Mouse (Mus musculus) intestine, postnatal 0 days (tissue): ENCODE measurements at regions not wholly inside any gene's neighbourhood (a gene's known extent, or its start where the extent isn't known, plus 50 kb on each side); places are given as distances from the start of the nearest gene placed in this dataset.

Experiments used
- ATAC-seq: fragments of 200-750 bp; cut with Nextera tagmentation; 2 replicates; pipeline ENCODE4 v1.8.0; 2017; ENCODE audit warnings: mild to moderate bottlenecking, moderate TSS enrichment, moderate library complexity
- H3K27ac ChIP-seq: fragments of 300-500 bp; sonication (generic); 2 replicates; pipeline ENCODE4 v1.5.1; 2014; ENCODE audit warnings: mild to moderate bottlenecking, low read depth, low read length, moderate library complexity
- H3K27me3 ChIP-seq: fragments of 300-500 bp; sonication (generic); replicated peaks from 2 replicates; pipeline ENCODE4 v1.6.1; 2014; ENCODE audit warnings: low read length, mixed read lengths; ENCODE audit not compliant: control insufficient read depth, insufficient read depth
- H3K36me3 ChIP-seq: fragments of 300-500 bp; sonication (generic); 2 replicates; pipeline ENCODE4 v1.6.1; 2014; ENCODE audit warnings: mild to moderate bottlenecking, moderate library complexity; ENCODE audit not compliant: control insufficient read depth, insufficient read depth
- H3K4me1 ChIP-seq: fragments of 300-500 bp; sonication (generic); replicated peaks from 2 replicates; pipeline ENCODE4 v1.6.1; 2014; ENCODE audit warnings: antibody characterized with exemption, low read length, mixed read lengths; ENCODE audit not compliant: control insufficient read depth, insufficient read depth
- H3K4me2 ChIP-seq: fragments of 300-500 bp; sonication (generic); replicated peaks from 2 replicates; pipeline ENCODE4 v1.6.1; 2014; ENCODE audit warnings: low read depth, mild to moderate bottlenecking, moderate library complexity
- H3K4me3 ChIP-seq: fragments of 300-500 bp; sonication (generic); 2 replicates; pipeline ENCODE4 v1.5.1; 2014; ENCODE audit warnings: low read depth, low read length
- H3K9ac ChIP-seq: fragments of 300-500 bp; sonication (generic); 2 replicates; pipeline ENCODE4 v1.6.1; 2014; ENCODE audit warnings: mild to moderate bottlenecking, low read depth, low read length
- H3K9me3 ChIP-seq: fragments of 300-500 bp; sonication (generic); 2 replicates; pipeline ENCODE4 v1.6.1; 2016; ENCODE audit warnings: mixed run types; ENCODE audit not compliant: control insufficient read depth
- CTCF ChIP-seq: sonication (generic); IDR thresholded peaks from 2 replicates; pipeline ENCODE4 v1.5.1; 2016; ENCODE audit warnings: low read depth, mild to moderate bottlenecking, control low read depth, antibody characterized with exemption, moderate library complexity
- WGBS: fragments of 180-500 bp; shearing (Covaris S2); extraction: QIAGEN DNeasy Blood & Tissue Kit; methylation state at CpG from one replicate; pipeline ENCODE4 v1.1.7; 2014; 5-methylcytosine and 5-hydroxymethylcytosine counted together

GRCm38 (mm10) chr10:15399964-15400363, 682.0 kb upstream of the Gje1 start:
- Histone ChIP-seq H3K9me3 (no peaks in the 10 kb centered on the region), H3K36me3 (no peaks in the 10 kb centered on the region), H3K9ac (no peak overlapping the region), H3K4me1 (no peaks in the 10 kb centered on the region), H3K27ac (no peak overlapping the region), H3K4me3 (no peak overlapping the region), H3K4me2 (no peak overlapping the region), H3K27me3 (no peaks in the 10 kb centered on the region)
- no peak for TF ChIP-seq CTCF
- ATAC-seq = no peak

- no peaks in the 10 kb centered on the region for H3K36me3 ChIP-seq
- no peaks in the 10 kb centered on the region; the same call in 1 of the 2 replicates for H3K4me1 ChIP-seq
- no peak overlapping the region for H3K4me3 ChIP-seq
- H3K4me2 ChIP-seq = no peak overlapping the region
- H3K9me3 ChIP-seq = no peaks in the 10 kb centered on the region
- ATAC-seq = no peak
- H3K9ac ChIP-seq = no peak overlapping the region
- 18% methylated on average over 1 of the region's 1 CpGs for WGBS
- H3K27me3 ChIP-seq = no peaks in the 10 kb centered on the region
- no peak for TF ChIP-seq CTCF
- H3K27ac ChIP-seq = no peak overlapping the region
Observed at GRCm38 (mm10) chr10:15397114-15397513, 679.1 kb upstream of the Gje1 start.

- WGBS = 64% methylated on average over 2 of the region's 2 CpGs
- no peak for ATAC-seq
- Histone ChIP-seq H3K36me3 (no peaks in the 10 kb centered on the region), H3K9me3 (no peaks in the 10 kb centered on the region), H3K9ac (no peak overlapping the region), H3K4me1 (no peaks in the 10 kb centered on the region; the same call in 1 of the 2 replicates), H3K4me3 (no peak overlapping the region), H3K4me2 (no peak overlapping the region), H3K27me3 (no peaks in the 10 kb centered on the region), H3K27ac (no peak overlapping the region)
- no peak for TF ChIP-seq CTCF
Observed at GRCm38 (mm10) chr10:15395295-15395694, 677.3 kb upstream of the Gje1 start.

GRCm38 (mm10) chr10:15392027-15392816, 674.2 kb upstream of the Gje1 start:
- WGBS = 39% methylated on average over 5 of the region's 5 CpGs
- H3K27ac ChIP-seq = no peak overlapping the region
- H3K9me3 ChIP-seq = no peaks in the 10 kb centered on the region
- no peak overlapping the region for H3K9ac ChIP-seq
- TF ChIP-seq CTCF = no peak
- H3K27me3 ChIP-seq = no peaks in the 10 kb centered on the region
- no peak for ATAC-seq
- no peaks in the 10 kb centered on the region; the same call in 1 of the 2 replicates for H3K4me1 ChIP-seq
- no peak overlapping the region for H3K4me3 ChIP-seq
- no peak overlapping the region for H3K4me2 ChIP-seq
- no peaks in the 10 kb centered on the region for H3K36me3 ChIP-seq

GRCm38 (mm10) chr10:15373571-15373970, 655.6 kb upstream of the Gje1 start:
- Histone ChIP-seq H3K4me1 (no peaks in the 10 kb centered on the region), H3K9me3 (no peaks in the 10 kb centered on the region), H3K27ac (no peak overlapping the region), H3K36me3 (no peaks in the 10 kb centered on the region), H3K9ac (no peak overlapping the region), H3K27me3 (no peaks in the 10 kb centered on the region), H3K4me2 (no peak overlapping the region), H3K4me3 (no peak overlapping the region)
- no peak for TF ChIP-seq CTCF
- no peak for ATAC-seq
- 88% methylated on average over 3 of the region's 3 CpGs for WGBS
